Mouse (Mus musculus) hindbrain, embryonic 16.5 days (tissue): ENCODE data around the gene Ctcf. TPM values are rescaled to one million over a fixed set of nuclear protein-coding genes. Genes with fewer than 3 reads are reported as not detected.

Experiments used
- ATAC-seq: fragments of 200-750 bp; cut with Nextera tagmentation; 2 replicates; pipeline ENCODE4 v1.8.0; 2017; ENCODE audit warnings: moderate TSS enrichment, moderate library complexity
- H3K27ac ChIP-seq: fragments of 300-500 bp; sonication (generic); 2 replicates; pipeline ENCODE4 v1.5.1; 2014; ENCODE audit warnings: low read depth, mild to moderate bottlenecking, control low read depth, low read length, moderate library complexity
- H3K27me3 ChIP-seq: fragments of 300-500 bp; sonication (generic); replicated peaks from 2 replicates; pipeline ENCODE4 v1.6.1; 2014; ENCODE audit warnings: low read length; ENCODE audit not compliant: control insufficient read depth, insufficient read depth
- H3K36me3 ChIP-seq: fragments of 300-500 bp; sonication (generic); 2 replicates; pipeline ENCODE4 v1.6.1; 2014; ENCODE audit warnings: mild to moderate bottlenecking, low read length, moderate library complexity, mixed read lengths; ENCODE audit not compliant: control insufficient read depth, insufficient read depth
- H3K4me1 ChIP-seq: fragments of 300-500 bp; sonication (generic); 2 replicates; pipeline ENCODE4 v1.6.1; 2014; ENCODE audit warnings: low read depth, low read length; ENCODE audit not compliant: control insufficient read depth, insufficient read depth
- H3K4me2 ChIP-seq: fragments of 300-500 bp; sonication (generic); 2 replicates; pipeline ENCODE4 v1.6.1; 2014; ENCODE audit warnings: mild to moderate bottlenecking, low read length, control low read depth, moderate library complexity
- H3K4me3 ChIP-seq: fragments of 300-500 bp; sonication (generic); 2 replicates; pipeline ENCODE4 v1.5.1; 2014; ENCODE audit warnings: mild to moderate bottlenecking, low read length, control low read depth, moderate library complexity
- H3K9ac ChIP-seq: fragments of 300-500 bp; sonication (generic); 2 replicates; pipeline ENCODE4 v1.6.1; 2014; ENCODE audit warnings: low read depth, mild to moderate bottlenecking, control low read depth, low read length, moderate library complexity
- H3K9me3 ChIP-seq: fragments of 300-500 bp; sonication (generic); 2 replicates; pipeline ENCODE4 v1.6.1; 2014; ENCODE audit warnings: mild to moderate bottlenecking, low read length, moderate library complexity; ENCODE audit not compliant: control insufficient read depth
- WGBS: fragments of 180-500 bp; shearing (Covaris S2); extraction: QIAGEN DNeasy Blood & Tissue Kit; methylation state at CpG from one replicate; pipeline ENCODE4 v1.1.7; 2014; 5-methylcytosine and 5-hydroxymethylcytosine counted together
- polyA plus RNA-seq: library from polyadenylated mRNA; unstranded; fragments of >200 nt; fragmentation: Nextera tagmentation; extraction: Ambion mirVana; gene quantifications from 2 replicates; pipeline ENCODE4 v1.2.1, GENCODE M21; 2015

Gene Ctcf
- polyA plus RNA-seq, 1 experiment from 2014 or later = 93.4 TPM

GRCm38 (mm10) chr8:105700566-105700965, 64.2 kb downstream of the Ctcf start:
- H3K9me3 ChIP-seq = no peaks in the 10 kb centered on the region
- H3K27ac ChIP-seq = peak overlapping the region; percentile 95
- peak overlapping the region; percentile 82 for H3K4me3 ChIP-seq
- H3K27me3 ChIP-seq = no peaks in the 10 kb centered on the region
- peak overlapping the region; percentile 98 for H3K4me2 ChIP-seq
- WGBS = under 1% methylated on average over 21 of the region's 21 CpGs
- H3K9ac ChIP-seq = peak overlapping the region; percentile 80
- H3K4me1 ChIP-seq = peaks cover 24% of the 10 kb centered on the region
- peak; percentile 60 for ATAC-seq
- H3K36me3 ChIP-seq = peaks cover 32% of the 10 kb centered on the region

- H3K9me3 ChIP-seq = no peaks in the 10 kb centered on the region
- WGBS = under 1% methylated on average over 59 of the region's 60 CpGs
- no peaks in the 10 kb centered on the region for H3K27me3 ChIP-seq
- H3K9ac ChIP-seq = peak within 1 kb of the TSS; percentile 80
- H3K27ac ChIP-seq = peak within 1 kb of the TSS; percentile 95
- H3K36me3 ChIP-seq = peaks cover 30% of the 10 kb centered on the region
- H3K4me2 ChIP-seq = peak within 1 kb of the TSS; percentile 98
- H3K4me1 ChIP-seq = peaks cover 22% of the 10 kb centered on the region
- ATAC-seq = peak; percentile 71
- peak within 1 kb of the TSS; percentile 82 for H3K4me3 ChIP-seq
These were observed 64.8 kb downstream of the Ctcf start, which contains the start of the genes Acd and Pard6a for GRCm38 (mm10) chr8:105700966-105701824. Acd (minus strand) TSS chr8:105701102. Pard6a (plus strand) TSS chr8:105701148.

GRCm38 (mm10) chr8:105702001-105702401, 65.6 kb downstream of the Ctcf start:
- Histone ChIP-seq H3K27me3 (no peaks in the 10 kb centered on the region), H3K9me3 (no peaks in the 10 kb centered on the region), H3K4me2 (peak overlapping the region; percentile 98), H3K9ac (peak overlapping the region; percentile 80), H3K36me3 (peaks cover 27% of the 10 kb centered on the region), H3K4me3 (peak overlapping the region; percentile 82), H3K27ac (peak overlapping the region; percentile 95), H3K4me1 (peaks cover 28% of the 10 kb centered on the region)
- peak; percentile 10 for ATAC-seq
- WGBS = 32% methylated on average over 18 of the region's 18 CpGs

GRCm38 (mm10) chr8:105702731-105703415, 66.5 kb downstream of the Ctcf start:
- 94% methylated on average over 24 of the region's 24 CpGs for WGBS
- Histone ChIP-seq H3K4me1 (peaks cover 35% of the 10 kb centered on the region), H3K27me3 (no peaks in the 10 kb centered on the region), H3K27ac (no peak overlapping the region), H3K9ac (no peak overlapping the region), H3K36me3 (peaks cover 20% of the 10 kb centered on the region), H3K4me3 (no peak overlapping the region), H3K4me2 (peak overlapping the region; percentile 98; the same call in 1 of the 2 replicates), H3K9me3 (no peaks in the 10 kb centered on the region)
- ATAC-seq = no peak

- WGBS = 88% methylated on average over 34 of the region's 34 CpGs
- ATAC-seq = no peak
- H3K27me3 ChIP-seq = no peaks in the 10 kb centered on the region
- H3K9ac ChIP-seq = no peak overlapping the region
- no peaks in the 10 kb centered on the region for H3K9me3 ChIP-seq
- H3K4me2 ChIP-seq = no peak overlapping the region
- H3K4me1 ChIP-seq = peaks cover 37% of the 10 kb centered on the region
- H3K4me3 ChIP-seq = no peak overlapping the region
- no peak overlapping the region for H3K27ac ChIP-seq
- H3K36me3 ChIP-seq = peaks cover 9% of the 10 kb centered on the region
These were observed 67.9 kb downstream of the Ctcf start for GRCm38 (mm10) chr8:105704146-105704812.

- Histone ChIP-seq H3K36me3 (peaks cover 7% of the 10 kb centered on the region; the same call in 1 of the 2 replicates), H3K4me1 (peaks cover 31% of the 10 kb centered on the region), H3K27ac (no peak overlapping the region), H3K27me3 (no peaks in the 10 kb centered on the region), H3K4me2 (no peak overlapping the region), H3K9ac (no peak overlapping the region), H3K9me3 (no peaks in the 10 kb centered on the region), H3K4me3 (no peak overlapping the region)
- 90% methylated on average over 6 of the region's 6 CpGs for WGBS
- no peak for ATAC-seq
These were observed 68.6 kb downstream of the Ctcf start for GRCm38 (mm10) chr8:105704955-105705354.

- Histone ChIP-seq H3K27me3 (no peaks in the 10 kb centered on the region), H3K36me3 (peaks cover 7% of the 10 kb centered on the region; the same call in 1 of the 2 replicates), H3K9ac (no peak overlapping the region), H3K4me2 (peak overlapping the region; percentile 98), H3K4me1 (peaks cover 26% of the 10 kb centered on the region), H3K4me3 (no peak overlapping the region), H3K27ac (no peak overlapping the region), H3K9me3 (no peaks in the 10 kb centered on the region)
- no peak for ATAC-seq
- 75% methylated on average over 12 of the region's 12 CpGs for WGBS
These were observed 70.1 kb downstream of the Ctcf start for GRCm38 (mm10) chr8:105706426-105706825.

- no peaks in the 10 kb centered on the region for H3K27me3 ChIP-seq
- H3K4me1 ChIP-seq = peaks cover 15% of the 10 kb centered on the region
- 1% methylated on average over 43 of the region's 55 CpGs for WGBS
- ATAC-seq = peak; percentile 75
- H3K4me2 ChIP-seq = peak within 1 kb of the TSS; percentile 98
- H3K36me3 ChIP-seq = peaks cover 7% of the 10 kb centered on the region; the same call in 1 of the 2 replicates
- no peak within 1 kb of the TSS for H3K27ac ChIP-seq
- H3K9ac ChIP-seq = peak within 1 kb of the TSS; percentile 72
- no peaks in the 10 kb centered on the region for H3K9me3 ChIP-seq
- peak within 1 kb of the TSS; percentile 80 for H3K4me3 ChIP-seq
These were observed 71.4 kb downstream of the Ctcf start, which contains the start of the genes 4933405L10Rik and Enkd1 for GRCm38 (mm10) chr8:105707498-105708403. 4933405L10Rik (plus strand) TSS chr8:105707655. Enkd1 (minus strand) TSS chr8:105708210.
